Mouse (Mus musculus) CD4-positive, CD25-positive, alpha-beta regulatory T cell, adult 9 weeks (primary cell): ENCODE data around the gene Fam209. TPM values are rescaled to one million over a fixed set of nuclear protein-coding genes. Genes with fewer than 3 reads are reported as not detected.

Experiments
- polyA plus RNA-seq: library from polyadenylated mRNA; unstranded; fragments of 100-300 nt; shearing (Covaris generic); gene quantifications from one replicate; pipeline ENCODE4 v1.2.1, GENCODE M21; 2017

The Fam209 gene
- 1.1 TPM for polyA plus RNA-seq

GRCm38 (mm10) chr2:172472318-172472717, at the start of gene Fam209:
Gene Fam209, plus strand, starts transcription at chr2:172472520.

GRCm38 (mm10) chr2:172439843-172440639, 32.3 kb upstream of the Fam209 start, which contains the start of gene Rtf2:
Gene Rtf2, plus strand, starts transcription at chr2:172440556.

GRCm38 (mm10) chr2:172458496-172458895, 13.8 kb upstream of the Fam209 start, which contains the start of gene Gcnt7:
Gene Gcnt7, minus strand, starts transcription at chr2:172458596.

Other genes starting within 250 kb of the Fam209 start
- not detected for gene Mc3r, start 224.0 kb upstream of the Fam209 start, polyA plus RNA-seq
- gene Fam210b, start 127.0 kb upstream of the Fam209 start, polyA plus RNA-seq, result 14.5 TPM
- gene Aurka, start 102.0 kb upstream of the Fam209 start, polyA plus RNA-seq, result 4.9 TPM
- gene Cstf1, start 101.8 kb upstream of the Fam209 start, polyA plus RNA-seq, result 40.6 TPM
- gene Cass4, start 78.7 kb upstream of the Fam209 start, polyA plus RNA-seq, result 6.4 TPM
- 162 TPM for gene Rtf2, start 32.0 kb upstream of the Fam209 start, polyA plus RNA-seq
- gene Gcnt7, start 13.9 kb upstream of the Fam209 start, polyA plus RNA-seq, result 5.1 TPM
- not detected for gene Tfap2c, start 77.1 kb downstream of the Fam209 start, polyA plus RNA-seq